Mouse (Mus musculus) stomach, postnatal 0 days (tissue): Measurements from ENCODE around the gene Arhgef38.

Experiments used
- CTCF ChIP-seq: IDR thresholded peaks from 2 replicates; pipeline ENCODE4 v1.5.1; 2016; ENCODE audit warnings: antibody characterized with exemption, low read depth, mild to moderate bottlenecking, moderate library complexity
- EP300 ChIP-seq: optimal IDR thresholded peaks from 2 replicates; pipeline ENCODE3; 2016; ENCODE audit warnings: antibody characterized with exemption

DNA sequence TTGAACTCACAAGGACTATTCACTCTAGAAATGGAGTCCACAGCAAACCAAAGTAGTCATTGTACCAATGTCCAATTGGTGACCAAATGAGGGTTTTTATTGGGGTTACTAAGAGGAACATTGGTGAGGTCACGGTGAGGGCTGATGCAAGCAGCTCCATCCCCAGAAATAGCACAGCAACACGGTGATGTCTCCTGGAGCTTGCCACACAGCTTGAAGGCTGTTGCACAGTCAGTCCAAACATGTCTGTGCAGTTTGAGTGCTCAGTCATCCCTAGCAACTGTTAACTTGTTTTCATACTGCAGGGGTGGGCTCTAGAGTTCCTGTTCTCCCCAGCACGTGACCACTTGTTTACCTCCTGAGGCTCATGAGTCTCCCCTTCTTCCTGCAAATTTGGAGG, 131.0 kb downstream of the Arhgef38 start:
- TF ChIP-seq EP300 = no peak
- TF ChIP-seq CTCF = no peak
